21 mouse cellular contexts compared by ENCODE assay signal in genomic region chr8:46529508-46529907, GRCm38 (mm10). TPM values are rescaled to one million over a fixed set of nuclear protein-coding genes. Genes with fewer than 3 reads are reported as not detected.
DNase-seq lines count a peak whose midpoint lies in the region; ATAC-seq and TF ChIP-seq lines count a peak whose summit lies in the region.
"Had no signal": no experiment of that assay in that cellular context is flagged by ENCODE, and none has a peak within 500 bp of the region (broad histone marks: within the 10 kb centered on the region; RNA-seq: fewer than 3 reads in every experiment).

No protein-coding gene starts in this region.

- peaks cover 6% of the 10 kb centered on the region; the same call in 1 of the 2 replicates for H3K4me1 ChIP-seq in kidney, postnatal 0 days (replicated peaks; ENCODE audit: insufficient read depth, low read length)
- 0 out of 2 replicates have a peak, but pooled peaks cover 4% of the 10 kb centered on the region for H3K4me1 ChIP-seq in liver, embryonic 12.5 days
- H3K4me1 ChIP-seq in hindbrain, embryonic 11.5 days (replicated peaks; ENCODE audit: control insufficient read depth, insufficient read depth, low read length), result no peaks in the 10 kb centered on the region
- H3K4me1 ChIP-seq: heart, embryonic 10.5 days had no signal

- ATAC-seq in kidney, postnatal 0 days (replicated peaks; ENCODE audit: low FRiP score, low read depth), result peak; percentile 78
- peak; percentile 65 for ATAC-seq in liver, embryonic 12.5 days
- ATAC-seq in hindbrain, embryonic 11.5 days (ENCODE audit: low FRiP score), result no peak
- ATAC-seq: forebrain, embryonic 13.5 days; hindbrain, embryonic 16.5 days; intestine, postnatal 0 days had no signal

- peak; percentile 43 for DNase-seq in kidney, adult 11 months
- DNase-seq in kidney, adult 18-20 months, result no peak
- DNase-seq in kidney, postnatal 0 days (ENCODE audit: low spot score), result no peak
- DNase-seq in yolk sac, embryonic 10.5 days (ENCODE audit: low spot score), result peak; percentile 84
- DNase-seq in right cerebral cortex, postnatal 10 days (ENCODE audit: low spot score in 2 of 2), result no peak
- no peak for DNase-seq in hindbrain, embryonic 11.5 days (ENCODE audit: low spot score)
- DNase-seq: adrenal gland, postnatal 14 days; cerebellum, adult 2 months; cerebellum, postnatal 25 days; embryo, embryonic 11 days; lung, adult 18-20 months; lung, postnatal 10 days; thymus, postnatal 14 days had no signal

- no peak overlapping the region for H3K9ac ChIP-seq in kidney, postnatal 0 days (ENCODE audit: low read depth, low read length)
- no peak overlapping the region for H3K9ac ChIP-seq in liver, embryonic 12.5 days
- H3K9ac ChIP-seq in hindbrain, embryonic 11.5 days (ENCODE audit: low read depth, low read length), result no peak overlapping the region
- H3K9ac ChIP-seq: embryonic facial prominence, embryonic 13.5 days; forebrain, embryonic 13.5 days; midbrain, embryonic 12.5 days had no signal

- WGBS in kidney, postnatal 0 days, result 43% methylated on average over 4 of the region's 4 CpGs
- WGBS in liver, embryonic 12.5 days (ENCODE audit: insufficient replicate concordance), result 78% methylated on average over 4 of the region's 4 CpGs
- WGBS in hindbrain, embryonic 11.5 days, result 75% methylated on average over 4 of the region's 4 CpGs

- H3K4me2 ChIP-seq in kidney, postnatal 0 days (ENCODE audit: low read length), result no peak overlapping the region
- no peak overlapping the region for H3K4me2 ChIP-seq in liver, embryonic 12.5 days
- no peak overlapping the region for H3K4me2 ChIP-seq in hindbrain, embryonic 11.5 days (replicated peaks; ENCODE audit: low read depth, low read length)
- H3K4me2 ChIP-seq: embryonic facial prominence, embryonic 13.5 days; forebrain, embryonic 13.5 days; midbrain, embryonic 12.5 days had no signal

- no peak overlapping the region for H3K27ac ChIP-seq in kidney, postnatal 0 days
- no peak overlapping the region for H3K27ac ChIP-seq in liver, embryonic 12.5 days
- no peak overlapping the region for H3K27ac ChIP-seq in hindbrain, embryonic 11.5 days (ENCODE audit: low read depth, low read length)
- H3K27ac ChIP-seq: embryonic facial prominence, embryonic 13.5 days; forebrain, embryonic 13.5 days; limb, embryonic 10.5 days; midbrain, embryonic 12.5 days had no signal

- H3K27me3 ChIP-seq in kidney, postnatal 0 days (ENCODE audit: insufficient read depth, low read length), result no peaks in the 10 kb centered on the region
- H3K27me3 ChIP-seq in liver, embryonic 12.5 days (replicated peaks), result no peaks in the 10 kb centered on the region
- H3K27me3 ChIP-seq in hindbrain, embryonic 11.5 days (ENCODE audit: control insufficient read depth, insufficient read depth, low read length), result no peaks in the 10 kb centered on the region
- H3K27me3 ChIP-seq: embryonic facial prominence, embryonic 13.5 days; forebrain, embryonic 13.5 days; midbrain, embryonic 12.5 days had no signal

- H3K9me3 ChIP-seq in kidney, postnatal 0 days (replicated peaks; ENCODE audit: low read length), result no peaks in the 10 kb centered on the region
- no peaks in the 10 kb centered on the region for H3K9me3 ChIP-seq in liver, embryonic 12.5 days (replicated peaks)
- H3K9me3 ChIP-seq in hindbrain, embryonic 11.5 days (ENCODE audit: control insufficient read depth, low read length), result no peaks in the 10 kb centered on the region
- H3K9me3 ChIP-seq: embryonic facial prominence, embryonic 13.5 days; forebrain, embryonic 13.5 days; heart, embryonic 10.5 days; limb, embryonic 10.5 days; midbrain, embryonic 12.5 days had no signal

- TF ChIP-seq CTCF in kidney, postnatal 0 days (IDR thresholded peaks at IDR 0.05; ENCODE audit: low read depth), result no peak

- H3K36me3 ChIP-seq in kidney, postnatal 0 days (ENCODE audit: insufficient read depth, low read length), result peaks cover 5% of the 10 kb centered on the region; the same call in 1 of the 2 replicates
- H3K36me3 ChIP-seq in liver, embryonic 12.5 days, result peaks cover 94% of the 10 kb centered on the region
- H3K36me3 ChIP-seq in hindbrain, embryonic 11.5 days (ENCODE audit: control insufficient read depth, insufficient read depth, low read length), result no peaks in the 10 kb centered on the region
- H3K36me3 ChIP-seq: limb, embryonic 10.5 days; midbrain, embryonic 12.5 days had no signal

- H3K4me3 ChIP-seq in kidney, postnatal 0 days (replicated peaks; ENCODE audit: low read depth, low read length), result no peak overlapping the region
- no peak overlapping the region for H3K4me3 ChIP-seq in liver, embryonic 12.5 days
- no peak overlapping the region for H3K4me3 ChIP-seq in hindbrain, embryonic 11.5 days (ENCODE audit: low read depth, low read length)
- H3K4me3 ChIP-seq: embryonic facial prominence, embryonic 13.5 days; forebrain, embryonic 13.5 days; heart, embryonic 10.5 days; limb, embryonic 10.5 days; midbrain, embryonic 12.5 days had no signal

RNA-seq across cellular contexts. Expression of gene Cenpu, which starts 22.3 kb away (rescaled TPM):
- polyA plus RNA-seq in kidney, postnatal 0 days (2015; fragmentation: Nextera tagmentation; extraction: Ambion mirVana), result 9.7 and 11.9 TPM in 2 replicates
- polyA plus RNA-seq in liver, embryonic 12.5 days (2016; fragmentation: Nextera tagmentation; extraction: Ambion mirVana), result 20.7 and 22.2 TPM in 2 replicates
- 23.9 and 29.3 TPM in 2 replicates for polyA plus RNA-seq in hindbrain, embryonic 11.5 days (2014; fragmentation: Nextera tagmentation; extraction: Ambion mirVana)

RNA-seq across cellular contexts. Expression of gene Acsl1, which starts 58.7 kb away (rescaled TPM):
- polyA plus RNA-seq in kidney, postnatal 0 days (2015; fragmentation: Nextera tagmentation; extraction: Ambion mirVana), result 47.0 and 49.7 TPM in 2 replicates
- 42.5 and 44.1 TPM in 2 replicates for polyA plus RNA-seq in liver, embryonic 12.5 days (2016; fragmentation: Nextera tagmentation; extraction: Ambion mirVana)
- 9.8 and 10.9 TPM in 2 replicates for polyA plus RNA-seq in hindbrain, embryonic 11.5 days (2014; fragmentation: Nextera tagmentation; extraction: Ambion mirVana)

Comparison
In these comparisons a context has a peak if more than half of its experiments do, and no peak if none do; other contexts are left out.
1. DNase-seq: peak in kidney, adult 11 months (single experiment) and yolk sac, embryonic 10.5 days (single experiment); none in kidney, adult 18-20 months (single experiment), kidney, postnatal 0 days (single experiment), right cerebral cortex, postnatal 10 days (0 of 2) and hindbrain, embryonic 11.5 days (single experiment).